Comparison of ENCODE assay signal across 26 mouse cellular contexts in genomic region chr14:58543140-58543767, GRCm38 (mm10).
DNase-seq lines count a peak whose midpoint lies in the region; ATAC-seq and TF ChIP-seq lines count a peak whose summit lies in the region.
"Had no signal": no experiment of that assay in that cellular context is flagged by ENCODE, and none has a peak within 500 bp of the region (broad histone marks: within the 10 kb centered on the region; RNA-seq: fewer than 3 reads in every experiment).

No protein-coding gene starts in this region.

- TF ChIP-seq CTCF in forebrain, postnatal 0 days (IDR thresholded peaks at IDR 0.05; ENCODE audit: low read depth), result no peak
- no peak for TF ChIP-seq CTCF in left cerebral cortex, adult 2 months (IDR thresholded peaks at IDR 0.05)

- intact Hi-C loops in left cerebral cortex, adult 2 months (cut with DNase I), result no loop called here

- no peaks in the 10 kb centered on the region for H3K36me3 ChIP-seq in forebrain, embryonic 13.5 days (ENCODE audit: poor library complexity, severe bottlenecking)
- no peaks in the 10 kb centered on the region for H3K36me3 ChIP-seq in forebrain, embryonic 11.5 days (ENCODE audit: control insufficient read depth, insufficient read depth, low read length)
- no peaks in the 10 kb centered on the region for H3K36me3 ChIP-seq in forebrain, postnatal 0 days (ENCODE audit: insufficient read depth)
- H3K36me3 ChIP-seq: embryonic facial prominence, embryonic 12.5 days; embryonic facial prominence, embryonic 15.5 days; heart, embryonic 12.5 days; heart, embryonic 15.5 days; hindbrain, embryonic 10.5 days; hindbrain, embryonic 13.5 days; intestine, embryonic 15.5 days had no signal

- ATAC-seq in forebrain, embryonic 13.5 days, result 0 out of 2 replicates have a peak, but pooled peaks have one; percentile 45
- no peak for ATAC-seq in forebrain, embryonic 11.5 days (replicated peaks; ENCODE audit: low FRiP score)
- peak; percentile 81 for ATAC-seq in forebrain, postnatal 0 days
- ATAC-seq: activated CD4-positive, CD25-positive, alpha-beta regulatory T cell, adult 4 months; hindbrain, embryonic 16.5 days; intestine, embryonic 15.5 days had no signal

- H3K27me3 ChIP-seq in forebrain, embryonic 13.5 days, result no peaks in the 10 kb centered on the region
- no peaks in the 10 kb centered on the region for H3K27me3 ChIP-seq in forebrain, embryonic 11.5 days (ENCODE audit: control insufficient read depth, insufficient read depth, low read length)
- no peaks in the 10 kb centered on the region for H3K27me3 ChIP-seq in forebrain, postnatal 0 days (ENCODE audit: insufficient read depth, low read length)
- H3K27me3 ChIP-seq: embryonic facial prominence, embryonic 12.5 days; embryonic facial prominence, embryonic 15.5 days; heart, embryonic 12.5 days; heart, embryonic 15.5 days; hindbrain, embryonic 13.5 days; intestine, embryonic 15.5 days had no signal

- no peak overlapping the region for H3K9ac ChIP-seq in forebrain, embryonic 13.5 days
- H3K9ac ChIP-seq in forebrain, embryonic 11.5 days (ENCODE audit: low read length), result no peak overlapping the region
- no peak overlapping the region for H3K9ac ChIP-seq in forebrain, postnatal 0 days
- H3K9ac ChIP-seq: embryonic facial prominence, embryonic 12.5 days; embryonic facial prominence, embryonic 15.5 days; heart, embryonic 12.5 days; heart, embryonic 15.5 days; hindbrain, embryonic 13.5 days; intestine, embryonic 15.5 days had no signal

- DNase-seq in adrenal gland, adult 2 months, result peak; percentile 29
- DNase-seq in adrenal gland, adult 18-20 months (ENCODE audit: low spot score in 2 of 2), result no peak
- no peak for DNase-seq in forebrain, embryonic 11.5 days (ENCODE audit: low spot score)
- peak; percentile 15 for DNase-seq in adrenal gland, postnatal 25 days
- no peak for DNase-seq in forebrain, postnatal 0 days
- DNase-seq in left cerebral cortex, adult 2 months (ENCODE audit: extremely low spot score in 1 of 2, low spot score in 2 of 2), result no peak
- DNase-seq: cerebellum, adult 11 months; cerebellum, adult 2 months; cerebellum, adult 9-11 months; cerebellum, postnatal 25 days; gastrocnemius, postnatal 14 days; heart, adult 18-20 months; heart, postnatal 10 days; heart, postnatal 36 days; kidney, adult 11 months; kidney, adult 8-10 months had no signal

- no peak overlapping the region for H3K4me3 ChIP-seq in forebrain, embryonic 13.5 days
- H3K4me3 ChIP-seq in forebrain, embryonic 11.5 days (ENCODE audit: low read depth, low read length), result no peak overlapping the region
- H3K4me3 ChIP-seq in forebrain, postnatal 0 days (ENCODE audit: low read depth, low read length), result no peak overlapping the region
- no peak overlapping the region for H3K4me3 ChIP-seq in left cerebral cortex, adult 2 months
- H3K4me3 ChIP-seq: embryonic facial prominence, embryonic 12.5 days; embryonic facial prominence, embryonic 15.5 days; heart, embryonic 12.5 days; heart, embryonic 15.5 days; hindbrain, embryonic 10.5 days; hindbrain, embryonic 13.5 days; intestine, embryonic 15.5 days had no signal

- H3K27ac ChIP-seq in forebrain, embryonic 13.5 days, result no peak overlapping the region
- no peak overlapping the region for H3K27ac ChIP-seq in forebrain, embryonic 11.5 days (ENCODE audit: low read depth, low read length)
- H3K27ac ChIP-seq in forebrain, postnatal 0 days (ENCODE audit: low read depth, low read length), result no peak overlapping the region
- no peak overlapping the region for H3K27ac ChIP-seq in left cerebral cortex, adult 2 months
- H3K27ac ChIP-seq: embryonic facial prominence, embryonic 12.5 days; embryonic facial prominence, embryonic 15.5 days; heart, embryonic 15.5 days; hindbrain, embryonic 10.5 days; hindbrain, embryonic 13.5 days; intestine, embryonic 15.5 days had no signal

- 80% methylated on average over 10 of the region's 10 CpGs for WGBS in forebrain, embryonic 13.5 days
- 86% methylated on average over 10 of the region's 10 CpGs for WGBS in forebrain, embryonic 11.5 days
- WGBS in forebrain, postnatal 0 days, result 71% methylated on average over 10 of the region's 10 CpGs

- H3K4me1 ChIP-seq in forebrain, embryonic 13.5 days, result no peaks in the 10 kb centered on the region
- H3K4me1 ChIP-seq in forebrain, embryonic 11.5 days (replicated peaks; ENCODE audit: control insufficient read depth, insufficient read depth, low read length), result no peaks in the 10 kb centered on the region
- no peaks in the 10 kb centered on the region for H3K4me1 ChIP-seq in forebrain, postnatal 0 days (ENCODE audit: insufficient read depth)
- H3K4me1 ChIP-seq: embryonic facial prominence, embryonic 15.5 days; intestine, embryonic 15.5 days had no signal

- H3K4me2 ChIP-seq in forebrain, embryonic 13.5 days, result no peak overlapping the region
- H3K4me2 ChIP-seq in forebrain, embryonic 11.5 days (ENCODE audit: low read depth, low read length, severe bottlenecking), result no peak overlapping the region
- no peak overlapping the region for H3K4me2 ChIP-seq in forebrain, postnatal 0 days (ENCODE audit: low read depth)
- H3K4me2 ChIP-seq: embryonic facial prominence, embryonic 12.5 days; embryonic facial prominence, embryonic 15.5 days; heart, embryonic 12.5 days; heart, embryonic 15.5 days; hindbrain, embryonic 13.5 days; intestine, embryonic 15.5 days had no signal

- H3K9me3 ChIP-seq in forebrain, embryonic 13.5 days (replicated peaks), result no peaks in the 10 kb centered on the region
- H3K9me3 ChIP-seq in forebrain, embryonic 11.5 days (ENCODE audit: control insufficient read depth, low read length), result no peaks in the 10 kb centered on the region
- no peaks in the 10 kb centered on the region for H3K9me3 ChIP-seq in forebrain, postnatal 0 days (ENCODE audit: low read length)
- H3K9me3 ChIP-seq: embryonic facial prominence, embryonic 12.5 days; embryonic facial prominence, embryonic 15.5 days; heart, embryonic 12.5 days; heart, embryonic 15.5 days; hindbrain, embryonic 10.5 days; hindbrain, embryonic 13.5 days; intestine, embryonic 15.5 days had no signal

Comparison
In these comparisons a context has a peak if more than half of its experiments do, and no peak if none do; other contexts are left out.
1. DNase-seq: peak in adrenal gland, adult 2 months (single experiment) and adrenal gland, postnatal 25 days (single experiment); none in adrenal gland, adult 18-20 months (0 of 2), forebrain, embryonic 11.5 days (single experiment), forebrain, postnatal 0 days (single experiment) and left cerebral cortex, adult 2 months (0 of 2).